Mouse (Mus musculus) T-helper 2 cell (primary cell): Measurements from ENCODE around the gene Emid1.

Experiments used
- in situ Hi-C: fragments of 300-600 bp; cut with MboI, MseI; formaldehyde crosslinking; loops from one replicate; pipeline ENCODE4 v1.15.1; 2025; ENCODE audit warnings: high pct_unique_total_duplicates

Gene Emid1

DNA sequence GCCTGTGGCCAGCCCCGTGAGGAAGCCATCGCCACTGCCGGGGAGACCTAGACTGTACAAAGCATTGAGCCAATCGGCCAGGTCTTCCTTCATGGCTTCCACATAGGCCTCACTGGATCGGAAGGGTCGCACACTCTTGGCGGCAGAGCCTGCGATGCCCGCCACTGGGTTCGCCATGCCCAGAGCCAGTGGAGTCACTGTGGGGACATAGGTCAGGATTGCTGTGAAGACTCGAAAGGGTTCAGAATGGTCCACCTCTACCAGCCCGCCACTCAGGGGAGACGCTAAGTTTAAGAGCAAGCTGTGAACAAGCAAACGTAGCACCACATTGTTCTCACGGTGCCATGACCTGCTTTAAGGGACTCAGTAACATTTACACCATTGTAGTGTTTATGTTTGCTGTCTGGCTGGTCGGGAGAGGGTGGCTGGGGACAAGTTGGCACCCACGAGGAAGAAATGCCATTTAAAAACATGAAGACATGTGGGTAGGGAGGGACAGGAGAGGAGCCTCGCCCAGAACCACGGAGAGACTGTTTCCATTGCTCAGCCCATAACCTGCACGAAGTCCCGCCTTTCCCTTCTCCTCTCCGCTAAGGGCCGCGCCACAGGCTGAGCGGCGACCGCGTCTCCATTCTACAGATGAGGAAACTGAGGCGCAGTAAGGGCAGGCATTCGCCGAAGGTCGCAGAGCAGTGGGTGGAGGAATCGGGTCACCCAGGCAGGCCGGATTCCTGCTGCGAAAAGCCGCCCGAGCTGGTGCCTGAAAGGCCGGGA lies 87.6 kb downstream of the Emid1 start:
- in situ Hi-C loops = loop anchor here (5.0 kb wide), 1 partner anchor 33 kb away; the partner anchor contains the start of genes Ewsr1 and Rhbdd3

GRCm38 (mm10) chr11:5063561-5064281 lies 88.3 kb downstream of the Emid1 start:
- in situ Hi-C loops = loop anchor here (5.0 kb wide), 1 partner anchor 34 kb away; the partner anchor contains the start of genes Ewsr1 and Rhbdd3

- in situ Hi-C loops = loop anchor here (5.0 kb wide), 1 partner anchor 34 kb away; the partner anchor contains the start of genes Ewsr1 and Rhbdd3
Observed at GRCm38 (mm10) chr11:5062860-5063505, 89.1 kb downstream of the Emid1 start.

DNA sequence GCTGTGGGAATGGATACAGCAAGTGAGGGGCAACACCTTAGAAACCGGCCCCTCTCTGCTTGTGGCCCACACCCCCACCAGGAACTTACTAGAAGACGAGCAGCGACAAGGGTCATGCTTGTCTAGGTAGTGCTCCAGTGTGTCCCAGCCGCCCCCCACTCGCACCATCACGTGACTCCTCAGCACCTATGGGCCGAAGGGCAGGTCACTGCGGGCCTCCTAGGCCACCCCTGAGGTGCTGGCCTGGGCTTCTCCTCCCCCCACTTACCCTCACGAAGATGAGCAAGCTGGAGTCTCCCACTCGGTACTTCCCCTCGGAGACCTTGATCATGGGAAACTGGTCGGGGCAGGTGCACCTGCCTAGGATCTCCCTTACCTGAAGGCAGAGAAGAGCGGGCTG lies 89.7 kb downstream of the Emid1 start:
- in situ Hi-C loops = loop anchor here (5.0 kb wide), 1 partner anchor 35 kb away; the partner anchor contains the start of genes Ewsr1 and Rhbdd3

DNA sequence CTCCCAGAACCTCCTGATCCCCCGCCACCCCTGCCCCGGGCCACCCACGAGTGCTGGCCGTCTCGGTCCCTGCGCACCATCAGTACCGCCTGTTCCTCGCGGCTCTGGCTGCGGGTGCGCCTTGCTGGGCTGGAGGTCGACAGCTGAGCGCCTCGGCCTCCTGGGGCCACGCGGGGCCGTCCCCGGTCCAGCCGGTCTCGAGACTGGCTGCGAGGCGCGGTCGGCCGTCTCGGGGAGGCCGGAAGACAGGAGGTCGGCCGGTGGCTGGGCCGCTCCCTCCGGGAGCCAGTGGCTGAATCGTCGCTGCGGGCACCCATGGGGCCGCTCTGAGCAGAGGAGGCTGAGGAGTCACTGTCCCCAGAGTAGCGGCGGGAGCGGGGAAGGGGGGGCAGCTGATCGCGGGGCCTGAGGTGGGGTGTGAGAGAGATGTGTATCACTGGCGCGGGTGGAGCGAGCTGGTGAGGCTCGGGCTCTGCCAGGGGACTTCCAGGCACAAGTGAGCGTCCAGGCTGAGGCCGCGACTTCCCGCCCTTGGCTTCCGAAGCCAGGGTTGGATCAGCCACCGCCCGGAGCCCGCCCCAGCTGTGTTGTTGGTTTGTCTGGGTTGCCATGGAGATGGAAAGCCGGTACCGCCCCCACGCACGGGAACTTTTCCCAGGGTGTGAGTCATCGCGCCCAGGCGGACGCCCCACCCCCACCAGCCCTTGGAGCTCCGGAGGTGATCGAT lies 90.5 kb downstream of the Emid1 start:
- in situ Hi-C loops = loop anchor here (5.0 kb wide), 1 partner anchor 36 kb away; the partner anchor contains the start of genes Ewsr1 and Rhbdd3

GRCm38 (mm10) chr11:5060756-5061412 lies 91.2 kb downstream of the Emid1 start:
- in situ Hi-C loops = loop anchor here (5.0 kb wide), 1 partner anchor 36 kb away; the partner anchor contains the start of genes Ewsr1 and Rhbdd3

- in situ Hi-C loops = loop anchor here (5.0 kb wide), 1 partner anchor 38 kb away; the partner anchor contains the start of genes Ewsr1 and Rhbdd3
Observed at GRCm38 (mm10) chr11:5059704-5060156, 92.3 kb downstream of the Emid1 start.

DNA sequence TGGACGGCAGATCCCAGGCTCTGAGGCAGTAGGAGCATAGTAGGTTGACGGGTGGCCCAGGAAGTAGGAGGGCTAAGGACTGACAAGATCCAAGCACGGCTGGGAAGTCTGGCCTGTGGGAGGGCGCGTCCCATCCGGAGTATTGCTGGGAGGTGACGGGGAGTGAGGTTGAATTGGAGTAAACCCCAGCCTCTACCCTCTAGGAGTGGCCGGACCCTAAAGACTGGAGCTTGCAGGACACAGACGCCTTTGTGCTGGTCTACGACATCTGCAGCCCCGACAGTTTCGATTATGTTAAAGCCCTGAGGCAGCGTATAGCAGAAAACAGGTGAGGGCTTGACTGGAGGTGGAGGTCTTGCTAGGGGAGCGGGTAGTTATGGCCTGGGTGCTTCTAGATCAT lies 92.8 kb downstream of the Emid1 start:
- in situ Hi-C loops = no loop called here

DNA sequence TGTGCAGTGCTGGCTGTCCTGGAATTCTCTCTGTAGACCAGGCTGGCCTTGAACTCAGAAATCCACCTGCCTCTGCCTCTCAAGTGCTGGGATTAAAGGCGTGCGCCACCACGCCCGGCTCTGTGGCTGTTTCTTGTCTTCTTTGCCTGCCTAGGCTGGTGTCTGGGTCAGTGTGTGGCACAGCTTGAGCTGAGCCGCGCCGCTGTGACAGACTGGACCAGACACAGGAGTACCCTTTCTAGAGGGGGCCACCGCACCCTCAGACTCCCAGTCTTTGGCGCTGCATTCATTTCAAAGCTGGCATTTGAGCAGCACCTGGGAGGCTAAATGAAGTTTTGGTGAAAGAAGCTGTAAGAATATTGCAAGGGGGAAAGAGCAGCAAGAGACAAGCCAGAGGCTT lies 93.3 kb downstream of the Emid1 start:
- in situ Hi-C loops = no loop called here

- in situ Hi-C loops = no loop called here
Observed at GRCm38 (mm10) chr11:5057856-5058641, 94.0 kb downstream of the Emid1 start, which contains the start of gene Rasl10a. Gene Rasl10a, plus strand, starts transcription at chr11:5058128.

- in situ Hi-C loops = no loop called here
Observed at GRCm38 (mm10) chr11:5057541-5057855, 94.6 kb downstream of the Emid1 start.

- in situ Hi-C loops = no loop called here
Observed at GRCm38 (mm10) chr11:5057064-5057463, 95.0 kb downstream of the Emid1 start.
